Mouse (Mus musculus) kidney, postnatal 25 days (tissue): ENCODE results near the gene Usp33.
A peak's percentile ranks its signal among the peaks of the same experiment; 100 is the strongest.
"Not testable (repeated sequence)": the region's sequence is repeated elsewhere in the genome, so short reads cannot be mapped to it uniquely, and the experiment has no call there.

Experiments
- DNase-seq, 2 experiments: peaks; one replicate each; pipeline ENCODE4 v3.0.0; 2021; ENCODE audit warnings: mixed read lengths in 2 of 2

Usp33 gene

GRCm38 (mm10) chr3:152345732-152346632 lies at the start of gene Usp33:
Gene Usp33 (plus strand): TSS chr3:152346478.
- peak; percentile 94 to 95 for DNase-seq

- peak in 1 of 2 experiments; percentile 8 for DNase-seq
These were observed 45.6 kb upstream of the Usp33 start for GRCm38 (mm10) chr3:152300376-152301337.

- no peak for DNase-seq
These were observed 43.3 kb upstream of the Usp33 start for GRCm38 (mm10) chr3:152302991-152303390.

GRCm38 (mm10) chr3:152304093-152304815 lies 42.0 kb upstream of the Usp33 start:
- DNase-seq: peak; percentile 18 to 48

- DNase-seq: no peak
These were observed 41.2 kb upstream of the Usp33 start for GRCm38 (mm10) chr3:152305080-152305479.

GRCm38 (mm10) chr3:152305971-152306370 lies 40.3 kb upstream of the Usp33 start:
- no peak for DNase-seq

- peak; percentile 4 to 33 for DNase-seq
These were observed 37.6 kb upstream of the Usp33 start for GRCm38 (mm10) chr3:152308485-152309249.

GRCm38 (mm10) chr3:152309250-152309645 lies 37.0 kb upstream of the Usp33 start:
- no peak for DNase-seq

- not testable (repeated sequence) for DNase-seq
These were observed 31.6 kb upstream of the Usp33 start for GRCm38 (mm10) chr3:152314666-152315065.

- peak; percentile 90 to 91 for DNase-seq
These were observed 30.7 kb upstream of the Usp33 start for GRCm38 (mm10) chr3:152315613-152316012.

- not testable (repeated sequence) for DNase-seq
These were observed 29.7 kb upstream of the Usp33 start for GRCm38 (mm10) chr3:152316447-152317173.

- no peak for DNase-seq
These were observed 25.2 kb upstream of the Usp33 start for GRCm38 (mm10) chr3:152320972-152321645.

GRCm38 (mm10) chr3:152321765-152322547 lies 24.3 kb upstream of the Usp33 start:
- DNase-seq: no peak

GRCm38 (mm10) chr3:152332104-152332503 lies 14.2 kb upstream of the Usp33 start:
- DNase-seq: no peak

GRCm38 (mm10) chr3:152332545-152333300 lies 13.6 kb upstream of the Usp33 start:
- DNase-seq: no peak

- no peak for DNase-seq
These were observed 12.6 kb upstream of the Usp33 start for GRCm38 (mm10) chr3:152333641-152334040.

GRCm38 (mm10) chr3:152336085-152336484 lies 10.2 kb upstream of the Usp33 start:
- no peak for DNase-seq

GRCm38 (mm10) chr3:152339862-152340557 lies 6.3 kb upstream of the Usp33 start, which contains the start of gene Miga1:
Gene Miga1 (minus strand): TSS chr3:152340407.
- peak; percentile 75 to 87 for DNase-seq
